Mouse (Mus musculus): Measurements from ENCODE around the gene Epn1. TPM values are rescaled to one million over a fixed set of nuclear protein-coding genes. Genes with fewer than 3 reads are reported as not detected.

Gene Epn1
- polyA plus RNA-seq, 1 experiment from 2014 or later: 55.3 TPM

DNA sequence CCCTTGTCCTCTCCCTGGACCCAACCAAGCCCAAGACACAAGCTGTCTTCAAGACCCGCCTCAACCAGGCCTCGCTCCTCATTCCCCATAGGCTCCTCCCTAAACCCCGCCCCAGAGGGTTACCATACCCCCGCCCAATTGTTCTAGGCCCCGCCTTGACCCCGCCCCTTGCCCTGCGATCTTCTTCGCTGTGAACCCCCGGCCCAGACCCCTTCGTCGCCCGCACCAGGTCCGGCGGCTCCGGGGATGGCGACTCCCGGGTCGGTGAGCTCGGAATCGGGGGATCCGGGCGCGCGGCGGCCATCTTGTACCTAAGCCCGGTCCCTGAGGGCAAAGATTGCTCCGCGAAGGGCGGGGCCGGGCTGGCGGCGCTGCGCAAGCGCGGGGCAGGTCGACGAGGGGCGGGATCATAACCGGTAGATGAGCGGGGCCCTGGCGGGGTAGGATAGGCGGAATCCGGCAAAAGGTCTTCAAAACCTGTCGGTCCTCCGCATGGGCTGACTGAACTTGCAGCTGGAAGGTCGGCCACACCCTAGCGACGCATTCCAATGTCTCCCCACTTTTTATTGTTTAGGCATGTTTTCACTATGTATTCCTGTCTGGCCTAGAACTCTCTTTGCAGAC lies 41.8 kb upstream of the Epn1 start, which contains the start of gene Zfp784:
Gene Zfp784, minus strand, starts transcription at position 338 of the 624 bp plus-strand sequence.
- Histone ChIP-seq H3K4me1 (replicated peaks; ENCODE audit: control insufficient read depth, insufficient read depth, low read length) (no peaks in the 10 kb centered on the region), H3K27me3 (ENCODE audit: control insufficient read depth, insufficient read depth, low read length) (no peaks in the 10 kb centered on the region), H3K9ac (ENCODE audit: low read depth, low read length) (peak within 1 kb of the TSS; percentile 85), H3K36me3 (ENCODE audit: control insufficient read depth, insufficient read depth, low read length) (peaks cover 11% of the 10 kb centered on the region; the same call in 1 of the 2 replicates), H3K27ac (ENCODE audit: low read depth, low read length) (peak within 1 kb of the TSS; percentile 96), H3K4me2 (replicated peaks; ENCODE audit: low read depth, low read length) (peak within 1 kb of the TSS; percentile 47), H3K9me3 (ENCODE audit: control insufficient read depth, low read length) (no peaks in the 10 kb centered on the region), H3K4me3 (ENCODE audit: low read depth, low read length) (peak within 1 kb of the TSS; percentile 66)
- ATAC-seq (ENCODE audit: low FRiP score): peak; percentile 97
- DNase-seq (ENCODE audit: low spot score): peak; percentile 93
- under 1% methylated on average over 48 of the region's 48 CpGs for WGBS

DNA sequence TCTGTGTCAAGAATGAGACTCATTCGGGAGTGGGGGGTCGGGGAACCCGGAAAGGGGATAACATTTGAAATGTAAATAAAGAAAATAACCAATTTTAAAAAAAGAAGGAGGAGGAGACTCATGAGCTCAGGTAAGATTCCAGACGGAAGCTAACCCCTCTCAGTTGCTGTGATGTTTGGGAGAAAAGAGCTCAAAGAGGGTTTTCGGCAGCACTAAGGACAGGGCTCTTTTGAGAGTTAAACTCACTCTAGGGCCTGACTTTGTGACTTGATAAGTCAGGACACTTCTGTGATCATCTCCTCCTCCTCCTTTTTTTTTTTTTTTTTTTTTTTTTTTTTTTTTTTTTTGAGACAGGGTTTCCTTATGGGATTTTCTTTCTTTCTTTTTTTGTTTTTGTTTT lies 41.1 kb upstream of the Epn1 start:
- 46% methylated on average over 5 of the region's 5 CpGs for WGBS
- H3K36me3 ChIP-seq (ENCODE audit: control insufficient read depth, insufficient read depth, low read length): peaks cover 11% of the 10 kb centered on the region; the same call in 1 of the 2 replicates
- peak overlapping the region; percentile 85 for H3K9ac ChIP-seq (ENCODE audit: low read depth, low read length)
- H3K4me2 ChIP-seq (replicated peaks; ENCODE audit: low read depth, low read length): peak overlapping the region; percentile 47
- H3K27ac ChIP-seq (ENCODE audit: low read depth, low read length): peak overlapping the region; percentile 96; the same call in 1 of the 2 replicates
- no peaks in the 10 kb centered on the region for H3K27me3 ChIP-seq (ENCODE audit: control insufficient read depth, insufficient read depth, low read length)
- H3K9me3 ChIP-seq (ENCODE audit: control insufficient read depth, low read length): no peaks in the 10 kb centered on the region
- H3K4me1 ChIP-seq (replicated peaks; ENCODE audit: control insufficient read depth, insufficient read depth, low read length): no peaks in the 10 kb centered on the region
- peak overlapping the region; percentile 66 for H3K4me3 ChIP-seq (ENCODE audit: low read depth, low read length)
- ATAC-seq (ENCODE audit: low FRiP score) (no peak), DNase-seq (ENCODE audit: low spot score) (no peak)

DNA sequence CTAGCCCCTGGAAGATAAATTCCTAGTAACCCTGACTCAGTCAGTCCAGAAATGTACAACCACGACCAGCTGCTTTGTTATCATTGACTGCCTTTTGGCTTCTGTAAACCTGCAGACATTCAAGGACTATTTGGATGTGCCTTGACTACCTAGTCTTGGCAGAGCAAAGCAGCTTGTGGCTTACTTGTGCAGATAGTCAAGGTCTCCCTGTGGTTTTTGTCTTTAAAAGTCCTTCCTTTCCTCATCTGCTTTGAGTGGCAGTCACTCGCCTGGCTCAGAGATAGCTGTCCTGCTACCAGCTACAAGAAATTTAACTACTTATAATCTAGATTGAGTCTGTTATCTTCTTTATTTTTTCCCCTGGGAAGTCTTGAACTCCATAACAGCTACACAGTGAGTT lies 35.1 kb upstream of the Epn1 start:
- Histone ChIP-seq H3K4me2 (replicated peaks; ENCODE audit: low read depth, low read length) (no peak overlapping the region), H3K27me3 (ENCODE audit: control insufficient read depth, insufficient read depth, low read length) (no peaks in the 10 kb centered on the region), H3K9ac (ENCODE audit: low read depth, low read length) (no peak overlapping the region), H3K36me3 (ENCODE audit: control insufficient read depth, insufficient read depth, low read length) (0 out of 2 replicates have a peak, but pooled peaks cover 2% of the 10 kb centered on the region), H3K9me3 (ENCODE audit: control insufficient read depth, low read length) (no peaks in the 10 kb centered on the region), H3K27ac (ENCODE audit: low read depth, low read length) (no peak overlapping the region), H3K4me3 (ENCODE audit: low read depth, low read length) (no peak overlapping the region), H3K4me1 (replicated peaks; ENCODE audit: control insufficient read depth, insufficient read depth, low read length) (no peaks in the 10 kb centered on the region)
- no peak for ATAC-seq (ENCODE audit: low FRiP score)
- 81% methylated on average over 2 of the region's 2 CpGs for WGBS
- no peak for DNase-seq (ENCODE audit: low spot score)

DNA sequence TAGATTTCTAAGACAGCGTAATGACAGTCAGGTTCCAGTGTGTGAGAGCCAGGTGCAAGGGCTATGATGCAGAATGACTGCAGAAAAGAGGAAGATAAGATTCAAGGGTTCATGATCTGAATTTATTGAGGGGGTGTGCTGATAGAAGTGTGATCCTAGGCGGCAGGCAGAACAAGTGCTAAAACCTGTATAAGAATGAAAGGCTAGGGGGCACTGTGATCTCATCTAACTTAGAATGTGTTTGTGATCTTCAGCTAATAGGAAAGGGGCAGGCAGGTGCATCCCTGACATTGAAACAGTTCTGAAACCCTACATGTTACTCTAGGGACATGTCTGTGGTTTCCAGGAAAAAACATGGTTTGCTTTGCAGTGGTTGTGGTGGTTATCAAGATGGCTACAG lies 33.9 kb upstream of the Epn1 start:
- DNase-seq (ENCODE audit: low spot score) (no peak), ATAC-seq (ENCODE audit: low FRiP score) (no peak)
- Histone ChIP-seq H3K4me1 (replicated peaks; ENCODE audit: control insufficient read depth, insufficient read depth, low read length) (no peaks in the 10 kb centered on the region), H3K36me3 (ENCODE audit: control insufficient read depth, insufficient read depth, low read length) (no peaks in the 10 kb centered on the region), H3K4me3 (ENCODE audit: low read depth, low read length) (no peak overlapping the region), H3K4me2 (replicated peaks; ENCODE audit: low read depth, low read length) (no peak overlapping the region), H3K27me3 (ENCODE audit: control insufficient read depth, insufficient read depth, low read length) (no peaks in the 10 kb centered on the region), H3K27ac (ENCODE audit: low read depth, low read length) (no peak overlapping the region), H3K9ac (ENCODE audit: low read depth, low read length) (no peak overlapping the region), H3K9me3 (ENCODE audit: control insufficient read depth, low read length) (no peaks in the 10 kb centered on the region)
- 79% methylated on average over 2 of the region's 2 CpGs for WGBS

DNA sequence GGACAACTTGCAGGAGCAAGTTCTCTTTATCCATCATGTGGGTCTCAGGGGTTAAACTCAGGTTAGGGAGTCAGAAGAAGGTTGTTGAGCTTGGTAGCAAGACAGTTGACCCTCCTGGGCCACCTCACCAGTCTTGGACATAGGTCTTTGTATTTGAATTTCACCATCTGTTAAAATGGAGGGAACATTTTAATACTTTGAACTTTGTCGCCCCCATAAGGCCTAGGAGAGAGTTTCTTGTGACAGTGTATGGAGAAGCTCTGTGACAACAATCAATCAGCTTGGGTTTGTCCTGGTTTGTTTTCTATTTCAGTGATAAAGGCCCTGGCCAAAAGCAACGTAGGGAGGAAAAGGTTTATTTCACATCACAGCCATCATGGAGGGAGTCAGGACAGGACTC lies 32.7 kb upstream of the Epn1 start:
- H3K27me3 ChIP-seq (ENCODE audit: control insufficient read depth, insufficient read depth, low read length): peaks cover 2% of the 10 kb centered on the region
- ATAC-seq (ENCODE audit: low FRiP score): no peak
- no peak overlapping the region for H3K9ac ChIP-seq (ENCODE audit: low read depth, low read length)
- no peak overlapping the region for H3K27ac ChIP-seq (ENCODE audit: low read depth, low read length)
- no peaks in the 10 kb centered on the region for H3K4me1 ChIP-seq (replicated peaks; ENCODE audit: control insufficient read depth, insufficient read depth, low read length)
- DNase-seq (ENCODE audit: low spot score): peak; percentile 37
- WGBS: 26% methylated on average over 2 of the region's 2 CpGs
- H3K9me3 ChIP-seq (ENCODE audit: control insufficient read depth, low read length): no peaks in the 10 kb centered on the region
- no peaks in the 10 kb centered on the region for H3K36me3 ChIP-seq (ENCODE audit: control insufficient read depth, insufficient read depth, low read length)
- H3K4me2 ChIP-seq (replicated peaks; ENCODE audit: low read depth, low read length): no peak overlapping the region
- H3K4me3 ChIP-seq (ENCODE audit: low read depth, low read length): no peak overlapping the region

GRCm38 (mm10) chr7:5051193-5052192 lies 28.5 kb upstream of the Epn1 start, which contains the start of gene Zfp580:
Gene Zfp580 (plus strand): TSS chr7:5051538.
- H3K27ac ChIP-seq (ENCODE audit: low read depth, low read length): peak within 1 kb of the TSS; percentile 79
- H3K9ac ChIP-seq (ENCODE audit: low read depth, low read length): peak within 1 kb of the TSS; percentile 90
- peaks cover 44% of the 10 kb centered on the region for H3K27me3 ChIP-seq (ENCODE audit: control insufficient read depth, insufficient read depth, low read length)

GRCm38 (mm10) chr7:5052438-5052837 lies 27.6 kb upstream of the Epn1 start:
- peak overlapping the region; percentile 85 for H3K4me2 ChIP-seq (replicated peaks; ENCODE audit: low read depth, low read length)
- ATAC-seq (ENCODE audit: low FRiP score) (no peak), DNase-seq (ENCODE audit: low spot score) (peak; percentile 36)
- 3% methylated on average over 12 of the region's 12 CpGs for WGBS
- H3K27me3 ChIP-seq (ENCODE audit: control insufficient read depth, insufficient read depth, low read length): peaks cover 54% of the 10 kb centered on the region
- no peak overlapping the region for H3K27ac ChIP-seq (ENCODE audit: low read depth, low read length)
- peak overlapping the region; percentile 76 for H3K4me3 ChIP-seq (ENCODE audit: low read depth, low read length)
- no peaks in the 10 kb centered on the region for H3K36me3 ChIP-seq (ENCODE audit: control insufficient read depth, insufficient read depth, low read length)
- no peaks in the 10 kb centered on the region for H3K9me3 ChIP-seq (ENCODE audit: control insufficient read depth, low read length)
- H3K4me1 ChIP-seq (replicated peaks; ENCODE audit: control insufficient read depth, insufficient read depth, low read length): peaks cover 20% of the 10 kb centered on the region
- H3K9ac ChIP-seq (ENCODE audit: low read depth, low read length): no peak overlapping the region; the same call in 1 of the 2 replicates

More at GRCm38 (mm10) chr7:5051193-5052192, 28.5 kb upstream of the Epn1 start, which contains the start of gene Zfp580:
- ATAC-seq (ENCODE audit: low FRiP score): peak; percentile 85
- DNase-seq (ENCODE audit: low spot score): peak; percentile 91
- 1% methylated on average over 43 of the region's 65 CpGs for WGBS
- peak within 1 kb of the TSS; percentile 76 for H3K4me3 ChIP-seq (ENCODE audit: low read depth, low read length)
- H3K4me2 ChIP-seq (replicated peaks; ENCODE audit: low read depth, low read length): peak within 1 kb of the TSS; percentile 85
- no peaks in the 10 kb centered on the region for H3K36me3 ChIP-seq (ENCODE audit: control insufficient read depth, insufficient read depth, low read length)
- H3K9me3 ChIP-seq (ENCODE audit: control insufficient read depth, low read length): no peaks in the 10 kb centered on the region
- peaks cover 14% of the 10 kb centered on the region for H3K4me1 ChIP-seq (replicated peaks; ENCODE audit: control insufficient read depth, insufficient read depth, low read length)

DNA sequence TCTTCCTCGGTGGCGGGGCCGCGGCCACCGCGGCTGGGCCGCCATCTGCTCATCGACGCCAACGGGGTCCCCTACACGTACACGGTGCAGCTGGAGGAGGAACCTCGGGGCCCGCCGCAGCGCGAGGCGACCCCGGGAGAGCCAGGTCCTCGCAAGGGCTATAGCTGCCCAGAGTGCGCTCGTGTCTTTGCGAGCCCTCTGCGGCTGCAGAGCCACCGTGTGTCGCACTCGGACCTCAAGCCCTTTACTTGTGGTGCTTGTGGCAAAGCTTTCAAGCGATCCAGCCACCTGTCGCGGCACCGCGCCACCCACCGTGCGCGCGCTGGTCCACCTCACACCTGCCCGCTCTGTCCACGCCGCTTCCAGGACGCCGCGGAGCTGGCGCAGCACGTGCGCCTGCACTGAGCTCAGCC lies 27.1 kb upstream of the Epn1 start:
- 3% methylated on average over 45 of the region's 45 CpGs for WGBS
- no peaks in the 10 kb centered on the region for H3K36me3 ChIP-seq (ENCODE audit: control insufficient read depth, insufficient read depth, low read length)

More for the DNA sequence above, 27.1 kb upstream of the Epn1 start:
- Histone ChIP-seq H3K9ac (ENCODE audit: low read depth, low read length) (peak overlapping the region; percentile 35), H3K4me3 (ENCODE audit: low read depth, low read length) (peak overlapping the region; percentile 76), H3K4me1 (replicated peaks; ENCODE audit: control insufficient read depth, insufficient read depth, low read length) (peaks cover 20% of the 10 kb centered on the region), H3K9me3 (ENCODE audit: control insufficient read depth, low read length) (no peaks in the 10 kb centered on the region), H3K4me2 (replicated peaks; ENCODE audit: low read depth, low read length) (peak overlapping the region; percentile 85), H3K27me3 (ENCODE audit: control insufficient read depth, insufficient read depth, low read length) (peaks cover 59% of the 10 kb centered on the region), H3K27ac (ENCODE audit: low read depth, low read length) (no peak overlapping the region)
- no peak for DNase-seq (ENCODE audit: low spot score)
- ATAC-seq (ENCODE audit: low FRiP score): no peak
